Mouse (Mus musculus) bone marrow, adult 2 months (tissue): ENCODE data around the gene Prdm4. TPM values are rescaled to one million over a fixed set of nuclear protein-coding genes. Genes with fewer than 3 reads are reported as not detected.

ENCODE experiments used
- H3K27ac ChIP-seq: fragments of 200-500 bp; 2 replicates; pipeline ENCODE4 v1.5.1; 2012; ENCODE audit warnings: low read depth, mild to moderate bottlenecking, control low read depth, inconsistent platforms, low read length; ENCODE audit not compliant: control insufficient read depth, poor library complexity, insufficient read depth
- H3K4me1 ChIP-seq: fragments of 200-500 bp; 2 replicates; pipeline ENCODE4 v1.6.1; 2011; ENCODE audit warnings: low read length; ENCODE audit not compliant: control insufficient read depth, insufficient read depth
- H3K4me3 ChIP-seq: fragments of 200-500 bp; replicated peaks from 2 replicates; pipeline ENCODE3; 2011; ENCODE audit warnings: mild to moderate bottlenecking, low read depth, low read length, control low read depth; ENCODE audit not compliant: control insufficient read depth
- CTCF ChIP-seq: fragments of 200-500 bp; IDR thresholded peaks from 2 replicates; pipeline ENCODE4 v1.5.1; 2011; ENCODE audit warnings: low read length, control low read depth; ENCODE audit not compliant: control insufficient read depth, insufficient read depth
- POLR2A ChIP-seq: fragments of 200-500 bp; IDR thresholded peaks from 2 replicates; pipeline ENCODE4 v1.6.1; 2011; ENCODE audit warnings: low read depth, mild to moderate bottlenecking, control low read depth, low read length, borderline replicate concordance; ENCODE audit not compliant: control insufficient read depth
- WGBS: fragments of 180-500 bp; shearing (Covaris S2); methylation state at CpG from one replicate; pipeline ENCODE4 v1.1.7; 2018; 5-methylcytosine and 5-hydroxymethylcytosine counted together
- polyA plus RNA-seq: library from polyadenylated mRNA; stranded (reverse); fragments of >200 nt; gene quantifications from 2 replicates; pipeline ENCODE4 v1.2.4, GENCODE M21; 2011; ENCODE audit warnings: low replicate concordance; ENCODE audit not compliant: missing spikeins, insufficient read depth, insufficient read length

The Prdm4 gene
- polyA plus RNA-seq: 7.2 and 11.7 TPM in 2 replicates

- H3K4me3 ChIP-seq: peak within 1 kb of the TSS; percentile 74
- WGBS: under 1% methylated on average over 89 of the region's 90 CpGs
- TF ChIP-seq POLR2A (peak; percentile 26; the same call in 1 of the 2 replicates), CTCF (peak; percentile 10; the same call in 1 of the 2 replicates)
- H3K4me1 ChIP-seq: no peaks in the 10 kb centered on the region; the same call in 1 of the 2 replicates
- peak within 1 kb of the TSS; percentile 68 for H3K27ac ChIP-seq
These were observed at the start of gene Prdm4 for GRCm38 (mm10) chr10:85916498-85917309. Gene Prdm4, minus strand, starts transcription at chr10:85917142.

- no peak overlapping the region for H3K27ac ChIP-seq
- WGBS: 58% methylated on average over 2 of the region's 2 CpGs
- no peak overlapping the region for H3K4me3 ChIP-seq
- TF ChIP-seq POLR2A (no peak), CTCF (no peak)
- no peaks in the 10 kb centered on the region for H3K4me1 ChIP-seq
These were observed 49.5 kb upstream of the Prdm4 start for GRCm38 (mm10) chr10:85966476-85966875.

- 81% methylated on average over 7 of the region's 7 CpGs for WGBS
- no peak overlapping the region for H3K27ac ChIP-seq
- no peak overlapping the region for H3K4me3 ChIP-seq
- TF ChIP-seq POLR2A (no peak), CTCF (no peak)
- no peaks in the 10 kb centered on the region for H3K4me1 ChIP-seq
These were observed 47.4 kb upstream of the Prdm4 start for GRCm38 (mm10) chr10:85964316-85964715.

GRCm38 (mm10) chr10:85962897-85963296, 46.0 kb upstream of the Prdm4 start:
- H3K27ac ChIP-seq: no peak overlapping the region
- H3K4me1 ChIP-seq: no peaks in the 10 kb centered on the region
- WGBS: 82% methylated on average over 9 of the region's 9 CpGs
- no peak overlapping the region for H3K4me3 ChIP-seq
- TF ChIP-seq POLR2A (no peak), CTCF (no peak)

GRCm38 (mm10) chr10:85957464-85957950, 40.6 kb upstream of the Prdm4 start, which contains the start of gene Rtcb:
Gene Rtcb, minus strand, starts transcription at chr10:85957823.
- Histone ChIP-seq H3K4me3 (peak within 1 kb of the TSS; percentile 89), H3K27ac (peak within 1 kb of the TSS; percentile 56), H3K4me1 (no peaks in the 10 kb centered on the region; the same call in none of the 2 replicates)
- under 1% methylated on average over 38 of the region's 38 CpGs for WGBS
- TF ChIP-seq POLR2A (peak; percentile 35; the same call in 1 of the 2 replicates), CTCF (no peak)

GRCm38 (mm10) chr10:85956871-85957419, 40.0 kb upstream of the Prdm4 start:
- H3K4me3 ChIP-seq: peak overlapping the region; percentile 89
- no peak for TF ChIP-seq POLR2A
- no peak for TF ChIP-seq CTCF
- 2% methylated on average over 20 of the region's 20 CpGs for WGBS
- peaks cover 3% of the 10 kb centered on the region for H3K4me1 ChIP-seq
- peak overlapping the region; percentile 56 for H3K27ac ChIP-seq

GRCm38 (mm10) chr10:85954429-85954828, 37.5 kb upstream of the Prdm4 start:
- 86% methylated on average over 2 of the region's 2 CpGs for WGBS

GRCm38 (mm10) chr10:85953401-85953800, 36.5 kb upstream of the Prdm4 start:
- Histone ChIP-seq H3K4me3 (no peak overlapping the region), H3K27ac (no peak overlapping the region), H3K4me1 (peaks cover 3% of the 10 kb centered on the region)
- no peak for TF ChIP-seq POLR2A
- no peak for TF ChIP-seq CTCF
- WGBS: 31% methylated on average over 3 of the region's 3 CpGs

More at GRCm38 (mm10) chr10:85954429-85954828, 37.5 kb upstream of the Prdm4 start:
- no peak for TF ChIP-seq POLR2A
- no peak for TF ChIP-seq CTCF
- Histone ChIP-seq H3K4me1 (peaks cover 3% of the 10 kb centered on the region), H3K27ac (no peak overlapping the region), H3K4me3 (no peak overlapping the region)

- H3K27ac ChIP-seq: peak overlapping the region; percentile 58; the same call in 1 of the 2 replicates
- no peak overlapping the region for H3K4me3 ChIP-seq
- TF ChIP-seq CTCF (no peak), POLR2A (no peak)
- peaks cover 3% of the 10 kb centered on the region for H3K4me1 ChIP-seq
- 42% methylated on average over 6 of the region's 6 CpGs for WGBS
These were observed 35.0 kb upstream of the Prdm4 start for GRCm38 (mm10) chr10:85951765-85952443.
